Mouse (Mus musculus) midbrain, embryonic 13.5 days (tissue): Measurements from ENCODE around the gene Prkcb. TPM values are rescaled to one million over a fixed set of nuclear protein-coding genes. Genes with fewer than 3 reads are reported as not detected.
A peak's percentile ranks its signal among the peaks of the same experiment; 100 is the strongest.

Experiments used
- ATAC-seq: fragments of 200-750 bp; cut with Nextera tagmentation; 2 replicates; pipeline ENCODE4 v1.8.0; 2017; ENCODE audit warnings: mild to moderate bottlenecking, moderate TSS enrichment, moderate library complexity
- H3K27ac ChIP-seq: fragments of 300-500 bp; sonication (generic); 2 replicates; pipeline ENCODE4 v1.5.1; 2015; ENCODE audit warnings: inconsistent platforms, mild to moderate bottlenecking, moderate library complexity
- H3K27me3 ChIP-seq: fragments of 300-500 bp; sonication (generic); 2 replicates; pipeline ENCODE4 v1.6.1; 2015; ENCODE audit warnings: mild to moderate bottlenecking, inconsistent platforms
- H3K36me3 ChIP-seq: fragments of 300-500 bp; sonication (generic); 2 replicates; pipeline ENCODE4 v1.6.1; 2015; ENCODE audit warnings: mild to moderate bottlenecking, inconsistent platforms
- H3K4me1 ChIP-seq: fragments of 300-500 bp; sonication (generic); replicated peaks from 2 replicates; pipeline ENCODE4 v1.6.1; 2015; ENCODE audit warnings: inconsistent platforms
- H3K4me2 ChIP-seq: fragments of 300-500 bp; sonication (generic); replicated peaks from 2 replicates; pipeline ENCODE4 v1.6.1; 2015; ENCODE audit warnings: moderate library complexity, mild to moderate bottlenecking, inconsistent platforms
- H3K4me3 ChIP-seq: fragments of 300-500 bp; sonication (generic); replicated peaks from 2 replicates; pipeline ENCODE4 v1.5.1; 2015; ENCODE audit warnings: mild to moderate bottlenecking, inconsistent platforms
- H3K9ac ChIP-seq: fragments of 300-500 bp; sonication (generic); replicated peaks from 2 replicates; pipeline ENCODE4 v1.6.1; 2015; ENCODE audit warnings: mild to moderate bottlenecking, inconsistent platforms
- H3K9me3 ChIP-seq: fragments of 300-500 bp; sonication (generic); 2 replicates; pipeline ENCODE4 v1.6.1; 2016; ENCODE audit warnings: mild to moderate bottlenecking, inconsistent platforms
- WGBS: fragments of 180-500 bp; shearing (Covaris S2); methylation state at CpG from one replicate; pipeline ENCODE4 v1.1.7; 2015; 5-methylcytosine and 5-hydroxymethylcytosine counted together
- polyA plus RNA-seq: library from polyadenylated mRNA; unstranded; fragments of >200 nt; fragmentation: Nextera tagmentation; extraction: Ambion mirVana; gene quantifications from 2 replicates; pipeline ENCODE4 v1.2.1, GENCODE M21; 2015

The Prkcb gene
- polyA plus RNA-seq, 1 experiment from 2014 or later, result 46.4 TPM

DNA sequence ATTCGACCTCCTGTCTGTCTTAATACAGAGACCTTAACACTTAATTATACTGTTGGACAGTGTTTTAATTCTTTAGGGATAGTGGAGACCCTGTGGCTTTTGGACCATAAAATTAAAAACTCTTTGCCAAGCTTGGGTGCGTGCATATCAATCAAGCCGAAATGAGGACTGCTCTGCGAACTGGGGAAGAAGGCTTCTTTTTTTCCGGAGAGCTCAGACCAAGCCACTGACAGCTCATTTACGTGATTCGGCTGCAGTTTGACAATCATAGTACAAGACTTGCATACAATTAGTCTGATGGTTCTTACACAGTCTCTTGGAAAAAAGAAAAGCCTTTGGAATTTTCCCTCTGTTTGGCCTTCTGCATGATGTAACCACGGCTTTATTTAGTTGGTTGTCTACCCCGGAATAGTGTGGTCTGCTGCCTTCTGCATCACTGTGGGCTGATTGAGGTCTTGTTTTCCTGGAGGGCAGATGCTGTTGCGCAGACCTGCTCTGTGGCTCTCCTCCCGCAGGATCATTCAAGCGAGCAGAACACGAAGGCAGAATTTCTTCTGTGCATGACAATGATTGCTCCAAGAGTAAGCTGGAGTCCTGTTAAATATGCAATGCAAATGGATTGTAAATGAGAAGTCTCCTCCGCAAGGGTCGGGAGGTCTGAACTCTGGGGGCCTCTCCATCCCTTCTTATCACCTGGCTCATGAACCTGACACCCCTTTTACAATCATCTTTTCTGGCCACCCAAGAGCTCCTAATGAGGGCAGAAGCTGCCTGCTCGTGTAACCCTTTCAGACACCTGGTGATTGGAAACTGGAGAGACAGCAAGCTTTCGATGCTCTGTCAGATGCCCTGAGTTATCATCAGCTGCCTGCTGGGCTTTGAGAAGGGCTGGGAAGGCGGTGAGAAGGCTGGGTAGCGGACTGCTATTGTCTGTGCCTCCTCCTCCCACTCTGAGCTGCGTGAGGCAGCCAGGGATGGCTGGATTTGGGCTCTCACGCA lies 189.3 kb downstream of the Prkcb start:
- peak overlapping the region; percentile 92 for H3K27ac ChIP-seq
- H3K9ac ChIP-seq, result peak overlapping the region; percentile 42
- H3K4me1 ChIP-seq, result peaks cover 28% of the 10 kb centered on the region
- ATAC-seq, result peak; percentile 89
- H3K27me3 ChIP-seq, result no peaks in the 10 kb centered on the region
- WGBS, result 4% methylated on average over 21 of the region's 21 CpGs
- H3K4me2 ChIP-seq, result peak overlapping the region; percentile 42
- peak overlapping the region; percentile 10 for H3K4me3 ChIP-seq
- no peaks in the 10 kb centered on the region for H3K36me3 ChIP-seq
- peaks cover 6% of the 10 kb centered on the region; the same call in 1 of the 2 replicates for H3K9me3 ChIP-seq

DNA sequence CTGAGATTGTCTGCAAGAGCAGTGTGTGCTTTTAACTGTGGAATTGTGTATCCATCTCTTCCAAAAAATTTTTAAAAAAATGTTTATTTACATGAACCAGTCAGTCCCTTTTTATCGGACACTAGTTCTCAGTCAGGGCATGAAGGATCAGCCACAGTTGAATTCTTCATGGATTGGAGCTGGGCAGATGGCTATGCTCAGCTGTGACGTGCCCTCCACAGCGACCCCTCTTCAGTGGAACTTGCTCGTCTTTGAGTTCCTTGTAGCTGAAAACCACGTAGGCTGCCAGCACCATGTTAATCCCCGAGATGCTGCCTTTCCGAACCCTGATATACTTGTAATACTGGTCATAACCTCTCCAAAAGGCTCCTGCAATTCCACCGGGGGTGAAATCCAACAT lies 195.4 kb downstream of the Prkcb start:
- Histone ChIP-seq H3K9me3 (no peaks in the 10 kb centered on the region), H3K4me1 (peaks cover 24% of the 10 kb centered on the region), H3K4me3 (no peak overlapping the region), H3K36me3 (no peaks in the 10 kb centered on the region), H3K4me2 (no peak overlapping the region), H3K27me3 (no peaks in the 10 kb centered on the region), H3K27ac (no peak overlapping the region), H3K9ac (no peak overlapping the region)
- WGBS, result 67% methylated on average over 8 of the region's 8 CpGs
- no peak for ATAC-seq

DNA sequence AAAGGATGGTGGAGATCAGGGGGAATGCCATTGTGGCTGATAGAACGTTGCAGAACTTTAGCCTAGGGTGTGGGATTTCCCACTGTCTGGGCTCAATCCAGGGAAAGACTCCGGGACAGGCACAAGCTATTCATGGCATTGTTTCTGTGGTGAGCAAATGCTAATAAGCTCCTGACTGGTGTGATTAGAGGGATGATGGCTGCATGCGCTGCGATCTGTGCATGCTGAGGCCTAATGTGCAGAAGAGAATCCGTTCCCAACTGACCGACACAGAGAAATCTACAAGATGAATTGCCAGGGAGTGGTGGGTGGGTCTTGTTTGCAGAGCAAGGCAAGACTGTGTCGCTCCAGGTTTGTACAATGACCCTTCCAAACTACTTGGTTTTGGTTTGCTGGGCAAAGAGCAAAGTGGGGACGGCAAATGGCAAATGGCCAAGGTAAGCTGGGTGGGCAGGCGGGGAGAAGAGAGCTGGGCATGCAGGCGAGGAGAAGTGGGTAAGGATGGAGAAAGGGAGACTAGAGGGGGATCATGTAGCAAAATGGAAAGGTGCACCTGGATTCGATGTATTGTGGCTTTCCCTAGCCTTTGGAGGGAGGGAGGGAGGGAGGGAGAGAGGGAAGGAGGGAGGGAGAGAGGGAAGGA lies 199.5 kb downstream of the Prkcb start:
- H3K4me3 ChIP-seq, result no peak overlapping the region
- no peak overlapping the region for H3K4me2 ChIP-seq
- H3K4me1 ChIP-seq, result peaks cover 27% of the 10 kb centered on the region
- H3K27me3 ChIP-seq, result no peaks in the 10 kb centered on the region
- H3K9me3 ChIP-seq, result no peaks in the 10 kb centered on the region
- no peak overlapping the region for H3K9ac ChIP-seq
- WGBS, result 36% methylated on average over 11 of the region's 11 CpGs
- 0 out of 2 replicates have a peak overlapping the region, but pooled peaks have one; percentile 40 for H3K27ac ChIP-seq
- no peaks in the 10 kb centered on the region for H3K36me3 ChIP-seq
- peak; percentile 70 for ATAC-seq

DNA sequence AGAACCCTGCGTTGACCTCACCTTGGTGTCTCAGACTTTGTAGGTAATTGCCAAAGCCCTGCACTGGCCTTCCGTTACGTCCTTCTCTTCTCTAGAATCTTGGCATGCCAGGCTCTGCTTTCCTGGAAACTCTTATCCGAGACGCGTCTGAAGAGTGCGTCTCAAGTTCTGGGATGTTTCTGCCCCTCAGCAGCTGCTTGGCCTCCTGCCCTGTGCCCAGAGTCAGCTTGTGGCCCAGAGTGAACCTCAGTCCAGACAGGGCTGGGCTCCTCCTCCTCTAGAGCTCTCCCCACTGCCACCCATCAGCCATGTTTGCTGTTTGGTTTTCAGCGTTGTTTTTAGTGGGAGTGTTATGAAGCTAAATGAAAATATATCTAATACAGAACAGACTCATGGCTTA lies 203.5 kb downstream of the Prkcb start:
- Histone ChIP-seq H3K4me3 (no peak overlapping the region), H3K27me3 (no peaks in the 10 kb centered on the region), H3K9me3 (no peaks in the 10 kb centered on the region), H3K9ac (no peak overlapping the region), H3K27ac (no peak overlapping the region), H3K4me1 (peaks cover 25% of the 10 kb centered on the region), H3K36me3 (no peaks in the 10 kb centered on the region), H3K4me2 (no peak overlapping the region)
- no peak for ATAC-seq
- 90% methylated on average over 8 of the region's 8 CpGs for WGBS

DNA sequence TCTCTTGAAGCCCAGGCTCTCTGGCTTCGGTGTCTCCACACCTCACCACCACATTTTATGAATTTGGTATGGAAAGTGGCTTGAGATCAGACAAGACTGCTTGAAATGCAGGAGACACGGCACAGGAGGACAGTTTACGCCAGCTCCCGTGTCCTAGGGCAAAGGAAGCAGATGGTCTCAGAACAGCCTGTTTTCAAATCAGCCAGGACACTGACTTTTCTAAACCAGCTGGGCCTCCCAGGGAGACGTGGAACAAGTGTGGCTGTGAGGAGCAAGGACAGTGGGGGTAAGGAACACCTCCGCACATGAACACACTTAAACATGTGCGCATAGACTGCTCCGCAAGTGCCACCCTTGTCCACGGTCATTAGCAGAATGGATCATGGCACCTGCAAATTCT lies 204.4 kb downstream of the Prkcb start:
- Histone ChIP-seq H3K9ac (no peak overlapping the region), H3K36me3 (no peaks in the 10 kb centered on the region), H3K4me1 (peaks cover 19% of the 10 kb centered on the region), H3K4me2 (no peak overlapping the region), H3K27me3 (no peaks in the 10 kb centered on the region), H3K9me3 (no peaks in the 10 kb centered on the region), H3K27ac (no peak overlapping the region), H3K4me3 (no peak overlapping the region)
- no peak for ATAC-seq
- WGBS, result 71% methylated on average over 9 of the region's 9 CpGs

DNA sequence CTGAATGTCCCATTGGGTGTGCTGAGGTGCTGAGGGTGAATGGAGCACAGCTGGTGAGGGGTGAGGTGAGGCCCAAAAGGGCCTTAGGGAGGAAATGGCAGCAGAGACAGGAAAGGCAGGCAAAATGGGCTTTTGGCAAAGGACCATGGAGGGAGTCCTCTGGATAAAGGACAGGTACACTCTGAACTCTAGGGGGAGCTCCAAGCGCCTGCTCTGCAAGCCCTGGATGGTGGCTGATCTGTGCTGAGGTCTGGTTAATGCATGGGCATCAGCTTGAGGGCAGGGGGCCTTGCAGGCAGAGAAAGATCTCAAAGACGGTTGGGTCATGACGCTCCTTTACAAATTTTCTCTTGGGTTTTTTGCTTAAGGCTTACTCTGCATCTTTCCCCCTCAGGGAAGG lies 205.5 kb downstream of the Prkcb start:
- ATAC-seq, result peak; percentile 57; the same call in 1 of the 2 replicates
- H3K4me1 ChIP-seq, result peaks cover 21% of the 10 kb centered on the region
- no peak overlapping the region for H3K4me3 ChIP-seq
- H3K9ac ChIP-seq, result no peak overlapping the region
- H3K9me3 ChIP-seq, result no peaks in the 10 kb centered on the region
- 29% methylated on average over 3 of the region's 3 CpGs for WGBS
- H3K36me3 ChIP-seq, result no peaks in the 10 kb centered on the region
- no peak overlapping the region for H3K27ac ChIP-seq
- H3K4me2 ChIP-seq, result no peak overlapping the region
- no peaks in the 10 kb centered on the region for H3K27me3 ChIP-seq

DNA sequence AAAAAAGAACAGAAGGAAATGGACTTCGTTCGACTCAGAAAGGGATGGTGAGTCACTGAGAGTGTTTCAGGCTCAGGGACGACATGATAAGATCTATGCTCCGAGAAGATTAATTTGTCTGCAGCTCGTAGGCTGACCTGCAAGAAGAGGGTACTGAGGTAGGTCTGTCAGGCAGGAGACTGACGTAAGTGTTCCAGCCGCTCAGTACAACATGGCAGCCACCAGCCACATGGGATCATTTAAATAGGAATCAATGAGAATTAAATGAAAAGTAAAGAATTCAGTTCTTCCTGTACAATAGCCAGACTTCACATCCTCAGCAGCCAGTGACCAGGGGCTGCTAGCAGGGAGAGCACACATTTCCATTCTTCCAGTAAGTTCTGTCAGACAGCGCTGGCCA lies 209.0 kb downstream of the Prkcb start:
- no peaks in the 10 kb centered on the region for H3K9me3 ChIP-seq
- no peaks in the 10 kb centered on the region for H3K36me3 ChIP-seq
- H3K27me3 ChIP-seq, result no peaks in the 10 kb centered on the region
- 85% methylated on average over 8 of the region's 8 CpGs for WGBS
- ATAC-seq, result no peak
- no peak overlapping the region for H3K9ac ChIP-seq
- no peak overlapping the region for H3K4me2 ChIP-seq
- no peak overlapping the region for H3K4me3 ChIP-seq
- no peak overlapping the region for H3K27ac ChIP-seq
- peaks cover 28% of the 10 kb centered on the region for H3K4me1 ChIP-seq

DNA sequence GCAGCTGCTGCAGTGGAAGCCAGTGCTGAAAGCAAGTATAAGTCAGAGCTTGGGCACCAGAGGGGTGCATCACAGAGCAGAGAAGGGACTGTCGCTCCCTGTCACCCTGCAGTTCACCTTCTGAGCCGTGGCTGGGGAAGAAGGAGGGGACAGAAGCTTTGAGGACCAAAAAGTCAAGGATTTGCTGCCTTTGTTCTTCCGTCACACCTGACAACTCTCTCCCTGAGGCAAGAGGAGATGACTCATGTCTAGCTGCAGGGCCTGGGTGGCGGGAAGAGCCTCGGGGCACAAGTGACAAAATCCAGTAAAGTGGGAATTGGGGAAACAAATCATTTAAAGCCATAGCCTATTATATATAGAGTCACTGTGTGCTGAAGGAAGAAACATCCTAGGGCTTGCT lies 209.9 kb downstream of the Prkcb start:
- H3K4me3 ChIP-seq, result no peak overlapping the region
- peaks cover 21% of the 10 kb centered on the region for H3K4me1 ChIP-seq
- H3K27me3 ChIP-seq, result no peaks in the 10 kb centered on the region
- H3K9me3 ChIP-seq, result no peaks in the 10 kb centered on the region
- no peaks in the 10 kb centered on the region for H3K36me3 ChIP-seq
- 30% methylated on average over 5 of the region's 5 CpGs for WGBS
- ATAC-seq, result no peak
- no peak overlapping the region for H3K9ac ChIP-seq
- no peak overlapping the region for H3K4me2 ChIP-seq
- H3K27ac ChIP-seq, result no peak overlapping the region

DNA sequence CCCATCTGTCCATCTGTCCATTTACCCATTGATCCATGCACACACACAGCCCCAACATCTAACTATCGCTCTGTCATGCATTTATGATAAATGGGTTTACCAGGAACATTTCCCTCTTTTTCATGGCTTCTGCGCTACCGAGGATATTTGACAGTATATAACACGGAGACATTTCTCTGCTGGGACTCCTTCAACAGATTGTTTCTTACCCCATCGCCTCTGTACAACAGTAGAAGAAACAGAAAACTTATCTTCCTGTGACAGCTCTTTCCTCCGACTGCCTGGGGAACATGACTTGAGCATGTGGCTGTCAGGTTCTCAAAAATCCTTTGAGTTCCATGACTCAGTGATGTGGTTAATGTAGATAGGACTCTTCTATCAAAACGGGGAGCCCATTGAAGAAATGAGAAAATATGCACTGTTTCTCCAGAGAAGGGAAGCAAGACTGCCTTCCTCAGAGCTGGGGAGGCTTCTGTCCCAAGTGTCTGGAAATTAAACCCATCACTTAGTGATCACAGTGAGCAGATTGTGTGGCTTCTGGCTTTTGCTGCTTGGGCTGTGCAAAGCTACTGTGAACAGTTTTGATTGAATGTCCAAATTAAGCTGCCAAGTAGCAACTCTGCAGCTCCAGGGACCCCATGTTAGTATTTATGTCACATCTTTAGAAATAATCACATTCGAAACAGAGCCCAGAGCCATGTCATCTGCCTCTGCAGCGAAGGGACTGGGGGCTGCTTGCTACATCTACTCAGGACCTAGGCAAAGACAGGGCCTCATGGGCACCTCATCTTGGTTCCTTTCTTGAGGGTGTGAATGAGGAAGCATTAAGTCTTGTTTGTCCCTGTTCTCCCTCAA lies 211.4 kb downstream of the Prkcb start:
- H3K27ac ChIP-seq, result 0 out of 2 replicates have a peak overlapping the region, but pooled peaks have one; percentile 15

DNA sequence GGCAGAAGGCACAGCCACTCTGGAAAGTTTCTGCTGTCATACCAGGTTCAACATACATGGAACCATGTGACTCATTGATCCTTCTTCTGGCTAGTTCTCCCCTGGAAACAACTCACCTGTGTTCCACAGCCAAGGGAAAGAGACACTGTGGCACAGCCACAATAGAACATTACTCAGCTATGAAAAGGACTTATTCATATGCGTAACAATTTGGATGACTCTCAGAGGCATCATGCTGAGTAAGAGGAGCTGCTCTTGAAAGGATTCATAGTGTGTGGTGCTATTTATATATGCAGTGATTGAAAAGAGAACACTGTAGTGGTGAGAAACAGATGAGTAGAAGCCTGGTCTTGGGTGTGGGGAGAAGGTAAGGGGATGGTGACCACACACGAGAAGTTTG lies 217.9 kb downstream of the Prkcb start:
- Histone ChIP-seq H3K9me3 (no peaks in the 10 kb centered on the region), H3K4me1 (no peaks in the 10 kb centered on the region), H3K4me3 (no peak overlapping the region), H3K27ac (no peak overlapping the region), H3K36me3 (no peaks in the 10 kb centered on the region), H3K9ac (no peak overlapping the region), H3K27me3 (no peaks in the 10 kb centered on the region), H3K4me2 (no peak overlapping the region)
- WGBS, result 83% methylated on average over 2 of the region's 2 CpGs
- ATAC-seq, result no peak

More for the DNA sequence above, 211.4 kb downstream of the Prkcb start:
- Histone ChIP-seq H3K27me3 (no peaks in the 10 kb centered on the region), H3K9ac (no peak overlapping the region), H3K4me1 (peaks cover 17% of the 10 kb centered on the region), H3K9me3 (no peaks in the 10 kb centered on the region), H3K4me3 (no peak overlapping the region), H3K4me2 (no peak overlapping the region), H3K36me3 (no peaks in the 10 kb centered on the region)
- 86% methylated on average over 9 of the region's 9 CpGs for WGBS
- ATAC-seq, result no peak

DNA sequence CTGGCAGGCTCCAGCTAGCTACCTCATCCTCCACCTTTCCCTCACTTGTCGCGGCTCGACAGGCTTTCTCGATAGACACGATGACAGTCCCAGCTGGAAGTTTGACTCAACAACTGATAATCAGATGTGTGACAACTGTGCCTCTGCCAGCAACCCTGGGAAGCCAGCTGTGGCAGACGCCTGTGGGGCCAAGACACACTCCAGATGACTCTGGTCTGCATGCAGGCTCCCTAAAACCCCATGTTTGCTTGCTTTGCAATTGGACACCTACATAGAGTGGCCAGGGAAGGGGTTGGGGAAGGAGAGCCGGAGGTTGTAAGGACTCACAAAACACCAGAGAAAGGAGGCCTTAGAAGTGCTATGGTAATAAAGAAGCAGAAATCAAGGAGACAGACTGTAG lies 221.4 kb downstream of the Prkcb start:
- ATAC-seq, result no peak

More for the DNA sequence above, 221.4 kb downstream of the Prkcb start:
- no peak overlapping the region for H3K4me3 ChIP-seq
- no peak overlapping the region for H3K4me2 ChIP-seq
- H3K36me3 ChIP-seq, result no peaks in the 10 kb centered on the region
- no peaks in the 10 kb centered on the region for H3K9me3 ChIP-seq
- WGBS, result 65% methylated on average over 7 of the region's 7 CpGs
- H3K4me1 ChIP-seq, result no peaks in the 10 kb centered on the region
- H3K9ac ChIP-seq, result no peak overlapping the region
- no peak overlapping the region for H3K27ac ChIP-seq
- H3K27me3 ChIP-seq, result no peaks in the 10 kb centered on the region
